Mouse (Mus musculus) kidney, postnatal 0 days (tissue): ENCODE data around the gene Draxin. TPM values are rescaled to one million over a fixed set of nuclear protein-coding genes. Genes with fewer than 3 reads are reported as not detected.
"Not testable (repeated sequence)": the region's sequence is repeated elsewhere in the genome, so short reads cannot be mapped to it uniquely, and the experiment has no call there.

ENCODE experiments used
- ATAC-seq: fragments of 200-750 bp; cut with Nextera tagmentation; replicated peaks from 2 replicates; pipeline ENCODE4 v1.8.0; 2017; ENCODE audit warnings: low read depth, moderate number of reproducible peaks, moderate TSS enrichment, moderate library complexity; ENCODE audit not compliant: low FRiP score
- DNase-seq: peaks from one replicate; pipeline ENCODE4 v3.0.0-alpha.2; 2016; ENCODE audit warnings: low spot score
- H3K27ac ChIP-seq: fragments of 300-500 bp; sonication (generic); 2 replicates; pipeline ENCODE4 v1.5.1; 2014; ENCODE audit warnings: mild to moderate bottlenecking
- H3K27me3 ChIP-seq: fragments of 300-500 bp; sonication (generic); 2 replicates; pipeline ENCODE4 v1.6.1; 2014; ENCODE audit warnings: low read length, mixed read lengths; ENCODE audit not compliant: insufficient read depth
- H3K36me3 ChIP-seq: fragments of 300-500 bp; sonication (generic); 2 replicates; pipeline ENCODE4 v1.6.1; 2014; ENCODE audit warnings: low read length, mixed read lengths; ENCODE audit not compliant: insufficient read depth
- H3K4me1 ChIP-seq: fragments of 300-500 bp; sonication (generic); replicated peaks from 2 replicates; pipeline ENCODE4 v1.6.1; 2014; ENCODE audit warnings: antibody characterized with exemption, low read length, mixed read lengths; ENCODE audit not compliant: insufficient read depth
- H3K4me2 ChIP-seq: fragments of 300-500 bp; sonication (generic); 2 replicates; pipeline ENCODE4 v1.6.1; 2014; ENCODE audit warnings: mild to moderate bottlenecking, low read length, moderate library complexity, mixed read lengths
- H3K4me3 ChIP-seq: fragments of 300-500 bp; sonication (generic); replicated peaks from 2 replicates; pipeline ENCODE4 v1.5.1; 2014; ENCODE audit warnings: low read depth, low read length
- H3K9ac ChIP-seq: fragments of 300-500 bp; sonication (generic); 2 replicates; pipeline ENCODE4 v1.6.1; 2014; ENCODE audit warnings: low read depth, low read length
- H3K9me3 ChIP-seq: fragments of 300-500 bp; sonication (generic); replicated peaks from 2 replicates; pipeline ENCODE4 v1.6.1; 2016; ENCODE audit warnings: low read length, inconsistent platforms, mixed read lengths
- CTCF ChIP-seq: IDR thresholded peaks from 2 replicates; pipeline ENCODE4 v1.5.1; 2016; ENCODE audit warnings: antibody characterized with exemption, low read depth, mild to moderate bottlenecking, moderate library complexity
- WGBS: fragments of 180-500 bp; shearing (Covaris S2); extraction: QIAGEN DNeasy Blood & Tissue Kit; methylation state at CpG from one replicate; pipeline ENCODE4 v1.1.7; 2014; 5-methylcytosine and 5-hydroxymethylcytosine counted together
- microRNA-seq: library from miRNA; unstranded; fragments of <30 nt; microRNA quantifications from one replicate; pipeline ENCODE4, GENCODE M21; 2016
- polyA plus RNA-seq: library from polyadenylated mRNA; unstranded; fragments of >200 nt; fragmentation: Nextera tagmentation; extraction: Ambion mirVana; gene quantifications from 2 replicates; pipeline ENCODE4 v1.2.1, GENCODE M21; 2015

Gene Draxin
- polyA plus RNA-seq, 1 experiment from 2014 or later: 0.14 TPM

DNA sequence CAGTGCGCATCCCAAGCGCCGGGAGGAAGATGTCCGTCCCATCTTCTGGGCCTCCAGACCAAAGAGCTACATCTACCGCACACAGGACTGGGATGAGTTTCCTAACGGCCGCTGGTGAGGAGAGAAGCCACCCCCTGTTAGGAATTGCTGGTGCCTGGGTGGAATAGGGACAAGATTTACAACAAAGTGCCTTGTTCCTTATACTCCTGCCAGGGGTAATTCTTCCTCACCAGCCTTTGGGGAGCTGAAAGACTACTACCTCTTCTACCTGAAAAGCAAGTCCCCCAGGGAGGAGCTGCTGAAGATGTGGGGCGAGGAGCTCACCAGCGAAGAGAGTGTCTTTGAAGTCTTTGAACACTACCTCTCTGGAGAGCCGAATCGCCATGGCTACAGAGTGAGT lies 78.6 kb downstream of the Draxin start:
- no peak overlapping the region for H3K4me3 ChIP-seq
- 84% methylated on average over 11 of the region's 11 CpGs for WGBS

DNA sequence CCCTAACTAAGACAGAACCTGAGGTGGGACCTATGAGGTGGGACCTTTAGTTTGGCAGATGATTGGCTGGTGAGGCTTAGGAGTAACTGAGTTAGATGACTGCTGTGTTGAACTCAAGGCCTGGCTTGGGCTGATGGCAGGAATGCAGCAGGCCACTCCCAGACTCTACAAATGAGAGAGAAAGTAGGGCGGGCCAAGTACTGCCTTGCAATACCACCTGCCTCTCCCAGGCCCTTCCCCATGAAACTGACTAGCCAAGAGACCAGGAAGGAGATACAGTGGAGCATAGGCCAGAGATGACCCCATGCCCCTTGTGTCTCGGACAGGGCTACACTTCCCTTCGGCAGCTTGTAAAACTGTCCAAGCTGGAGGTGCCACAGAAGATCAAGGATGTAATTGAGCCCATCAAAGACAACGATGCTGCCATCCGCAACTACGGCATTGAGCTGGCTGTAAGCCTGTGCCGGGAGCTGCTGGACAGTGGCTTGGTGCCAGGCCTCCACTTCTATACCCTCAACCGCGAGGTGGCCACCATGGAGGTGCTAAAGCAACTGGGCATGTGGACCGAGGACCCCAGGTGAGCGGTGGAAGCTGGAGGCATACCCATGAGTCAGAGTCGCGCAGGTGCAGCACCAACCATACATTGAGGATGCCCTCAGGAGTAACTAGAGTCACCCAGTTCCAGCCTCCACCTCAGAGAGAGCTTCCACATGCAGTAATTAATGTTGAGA lies 79.3 kb downstream of the Draxin start:
- Histone ChIP-seq H3K4me3 (no peak overlapping the region), H3K4me1 (no peaks in the 10 kb centered on the region), H3K4me2 (no peak overlapping the region), H3K27ac (no peak overlapping the region), H3K36me3 (peaks cover 77% of the 10 kb centered on the region), H3K9me3 (no peaks in the 10 kb centered on the region), H3K27me3 (no peaks in the 10 kb centered on the region), H3K9ac (no peak overlapping the region)
- ATAC-seq: no peak
- no peak for TF ChIP-seq CTCF
- WGBS: 84% methylated on average over 13 of the region's 13 CpGs
- DNase-seq: no peak

More for the DNA sequence above, 78.6 kb downstream of the Draxin start:
- ATAC-seq (no peak), DNase-seq (no peak)
- Histone ChIP-seq H3K36me3 (peaks cover 82% of the 10 kb centered on the region), H3K9ac (no peak overlapping the region), H3K4me1 (no peaks in the 10 kb centered on the region), H3K4me2 (no peak overlapping the region), H3K27me3 (no peaks in the 10 kb centered on the region), H3K27ac (no peak overlapping the region), H3K9me3 (no peaks in the 10 kb centered on the region)
- TF ChIP-seq CTCF: no peak

GRCm38 (mm10) chr4:148050396-148050914 lies 80.0 kb downstream of the Draxin start:
- whole genome bisulfite sequencing: 96% methylated on average over 3 of the region's 3 CpGs
- H3K4me2 ChIP-seq, ATAC-seq, H3K4me3 ChIP-seq, H3K27me3 ChIP-seq, H3K9ac ChIP-seq, H3K4me1 ChIP-seq, DNase-seq, H3K9me3 ChIP-seq, H3K27ac ChIP-seq: not testable (repeated sequence)
- peaks cover 76% of the 10 kb centered on the region for H3K36me3 ChIP-seq

Small RNAs within 50 kb of the gene (microRNA-seq; reads per million reads assigned to microRNA genes)
- gene Mir7022: not detected

Other genes with a start within 250 kb of the Draxin start
- 28.9 and 33.8 TPM in 2 replicates for gene Mfn2, start 226.0 kb downstream of the Draxin start, polyA plus RNA-seq
- 38.1 and 38.2 TPM in 2 replicates for gene Plod1, start 193.9 kb downstream of the Draxin start, polyA plus RNA-seq
- gene 2510039O18Rik, start 189.8 kb downstream of the Draxin start, polyA plus RNA-seq: 17.0 and 21.1 TPM in 2 replicates
- gene Nppb, start 144.9 kb downstream of the Draxin start, polyA plus RNA-seq: not detected in 2 replicates
- gene Nppa, start 130.0 kb downstream of the Draxin start, polyA plus RNA-seq: not detected in 2 replicates
- gene Clcn6, start 91.9 kb downstream of the Draxin start, polyA plus RNA-seq: 4.2 and 5.0 TPM in 2 replicates
- 14.6 and 16.6 TPM in 2 replicates for gene Mthfr, start 91.6 kb downstream of the Draxin start, polyA plus RNA-seq
- gene Agtrap, start 42.7 kb downstream of the Draxin start, polyA plus RNA-seq: 38.4 and 38.9 TPM in 2 replicates
- 73.1 and 77.2 TPM in 2 replicates for gene Mad2l2, start 314 bp downstream of the Draxin start, polyA plus RNA-seq
- gene Fbxo6, start 21.4 kb upstream of the Draxin start, polyA plus RNA-seq: 28.5 and 33.7 TPM in 2 replicates
- gene Fbxo44, start 29.8 kb upstream of the Draxin start, polyA plus RNA-seq: 30.2 and 30.5 TPM in 2 replicates
- 2.5 and 3.7 TPM in 2 replicates for gene Fbxo2, start 29.9 kb upstream of the Draxin start, polyA plus RNA-seq
- gene Disp3, start 157.3 kb upstream of the Draxin start, polyA plus RNA-seq: 0.15 and 0.21 TPM in 2 replicates